Mouse (Mus musculus) hindbrain, embryonic 16.5 days (tissue): ENCODE measurements around the gene Tmod4. TPM values are rescaled to one million over a fixed set of nuclear protein-coding genes. Genes with fewer than 3 reads are reported as not detected.

Experiments used
- ATAC-seq: fragments of 200-750 bp; cut with Nextera tagmentation; 2 replicates; pipeline ENCODE4 v1.8.0; 2017; ENCODE audit warnings: moderate TSS enrichment, moderate library complexity
- H3K27ac ChIP-seq: fragments of 300-500 bp; sonication (generic); 2 replicates; pipeline ENCODE4 v1.5.1; 2014; ENCODE audit warnings: low read depth, mild to moderate bottlenecking, control low read depth, low read length, moderate library complexity
- H3K27me3 ChIP-seq: fragments of 300-500 bp; sonication (generic); replicated peaks from 2 replicates; pipeline ENCODE4 v1.6.1; 2014; ENCODE audit warnings: low read length; ENCODE audit not compliant: control insufficient read depth, insufficient read depth
- H3K36me3 ChIP-seq: fragments of 300-500 bp; sonication (generic); 2 replicates; pipeline ENCODE4 v1.6.1; 2014; ENCODE audit warnings: mild to moderate bottlenecking, low read length, moderate library complexity, mixed read lengths; ENCODE audit not compliant: control insufficient read depth, insufficient read depth
- H3K4me1 ChIP-seq: fragments of 300-500 bp; sonication (generic); 2 replicates; pipeline ENCODE4 v1.6.1; 2014; ENCODE audit warnings: low read depth, low read length; ENCODE audit not compliant: control insufficient read depth, insufficient read depth
- H3K4me2 ChIP-seq: fragments of 300-500 bp; sonication (generic); 2 replicates; pipeline ENCODE4 v1.6.1; 2014; ENCODE audit warnings: mild to moderate bottlenecking, low read length, control low read depth, moderate library complexity
- H3K4me3 ChIP-seq: fragments of 300-500 bp; sonication (generic); 2 replicates; pipeline ENCODE4 v1.5.1; 2014; ENCODE audit warnings: mild to moderate bottlenecking, low read length, control low read depth, moderate library complexity
- H3K9ac ChIP-seq: fragments of 300-500 bp; sonication (generic); 2 replicates; pipeline ENCODE4 v1.6.1; 2014; ENCODE audit warnings: low read depth, mild to moderate bottlenecking, control low read depth, low read length, moderate library complexity
- H3K9me3 ChIP-seq: fragments of 300-500 bp; sonication (generic); 2 replicates; pipeline ENCODE4 v1.6.1; 2014; ENCODE audit warnings: mild to moderate bottlenecking, low read length, moderate library complexity; ENCODE audit not compliant: control insufficient read depth
- WGBS: fragments of 180-500 bp; shearing (Covaris S2); extraction: QIAGEN DNeasy Blood & Tissue Kit; methylation state at CpG from one replicate; pipeline ENCODE4 v1.1.7; 2014; 5-methylcytosine and 5-hydroxymethylcytosine counted together
- polyA plus RNA-seq: library from polyadenylated mRNA; unstranded; fragments of >200 nt; fragmentation: Nextera tagmentation; extraction: Ambion mirVana; gene quantifications from 2 replicates; pipeline ENCODE4 v1.2.1, GENCODE M21; 2015

Gene Tmod4
- polyA plus RNA-seq, 1 experiment from 2014 or later, result 0.98 TPM

GRCm38 (mm10) chr3:95141952-95142616, 17.8 kb downstream of the Tmod4 start, which contains the start of gene Tnfaip8l2:
Tnfaip8l2 (minus strand) TSS chr3:95142360.
- Histone ChIP-seq H3K36me3 (peaks cover 8% of the 10 kb centered on the region; the same call in 1 of the 2 replicates), H3K4me3 (no peak within 1 kb of the TSS), H3K9ac (no peak within 1 kb of the TSS), H3K27me3 (no peaks in the 10 kb centered on the region), H3K4me1 (no peaks in the 10 kb centered on the region), H3K4me2 (no peak within 1 kb of the TSS), H3K9me3 (no peaks in the 10 kb centered on the region), H3K27ac (no peak within 1 kb of the TSS)
- ATAC-seq, result peak; percentile 57; the same call in 1 of the 2 replicates
- 87% methylated on average over 10 of the region's 10 CpGs for WGBS

- H3K4me2 ChIP-seq, result no peak overlapping the region
- peak; percentile 69; the same call in 1 of the 2 replicates for ATAC-seq
- H3K27me3 ChIP-seq, result no peaks in the 10 kb centered on the region
- no peaks in the 10 kb centered on the region for H3K4me1 ChIP-seq
- H3K36me3 ChIP-seq, result peaks cover 8% of the 10 kb centered on the region; the same call in 1 of the 2 replicates
- 6% methylated on average over 5 of the region's 5 CpGs for WGBS
- no peak overlapping the region for H3K9ac ChIP-seq
- H3K27ac ChIP-seq, result no peak overlapping the region
- H3K9me3 ChIP-seq, result no peaks in the 10 kb centered on the region
- no peak overlapping the region for H3K4me3 ChIP-seq
Observed at GRCm38 (mm10) chr3:95142617-95143011, 18.3 kb downstream of the Tmod4 start.

- H3K4me1 ChIP-seq, result no peaks in the 10 kb centered on the region
- no peaks in the 10 kb centered on the region for H3K36me3 ChIP-seq
- no peak for ATAC-seq
- no peak overlapping the region for H3K27ac ChIP-seq
- H3K4me3 ChIP-seq, result no peak overlapping the region
- 35% methylated on average over 3 of the region's 3 CpGs for WGBS
- no peak overlapping the region for H3K4me2 ChIP-seq
- H3K9me3 ChIP-seq, result no peaks in the 10 kb centered on the region
- H3K27me3 ChIP-seq, result no peaks in the 10 kb centered on the region
- no peak overlapping the region for H3K9ac ChIP-seq
Observed at GRCm38 (mm10) chr3:95147924-95148323, 23.6 kb downstream of the Tmod4 start.

GRCm38 (mm10) chr3:95153874-95154273, 29.6 kb downstream of the Tmod4 start:
- no peak overlapping the region for H3K9ac ChIP-seq
- no peaks in the 10 kb centered on the region for H3K36me3 ChIP-seq
- no peaks in the 10 kb centered on the region for H3K4me1 ChIP-seq
- H3K4me2 ChIP-seq, result no peak overlapping the region
- H3K4me3 ChIP-seq, result no peak overlapping the region
- no peaks in the 10 kb centered on the region for H3K9me3 ChIP-seq
- no peak overlapping the region for H3K27ac ChIP-seq
- H3K27me3 ChIP-seq, result no peaks in the 10 kb centered on the region
- no peak for ATAC-seq
- 52% methylated on average over 4 of the region's 4 CpGs for WGBS

GRCm38 (mm10) chr3:95159511-95159986, 35.3 kb downstream of the Tmod4 start:
- ATAC-seq, result no peak
- Histone ChIP-seq H3K4me1 (peaks cover 33% of the 10 kb centered on the region), H3K9ac (peak overlapping the region; percentile 67), H3K4me3 (peak overlapping the region; percentile 82), H3K9me3 (no peaks in the 10 kb centered on the region), H3K27me3 (no peaks in the 10 kb centered on the region), H3K36me3 (peaks cover 3% of the 10 kb centered on the region), H3K27ac (peak overlapping the region; percentile 74), H3K4me2 (peak overlapping the region; percentile 77)
- 15% methylated on average over 8 of the region's 8 CpGs for WGBS

GRCm38 (mm10) chr3:95159987-95160963, 36.0 kb downstream of the Tmod4 start, which contains the start of gene Sema6c:
Sema6c (plus strand) TSS chr3:95160457.
- Histone ChIP-seq H3K36me3 (peaks cover 10% of the 10 kb centered on the region), H3K4me3 (peak within 1 kb of the TSS; percentile 82), H3K27me3 (no peaks in the 10 kb centered on the region), H3K9me3 (no peaks in the 10 kb centered on the region), H3K4me1 (peaks cover 36% of the 10 kb centered on the region), H3K4me2 (peak within 1 kb of the TSS; percentile 77), H3K9ac (peak within 1 kb of the TSS; percentile 86), H3K27ac (peak within 1 kb of the TSS; percentile 82)
- ATAC-seq, result peak; percentile 97
- under 1% methylated on average over 63 of the region's 66 CpGs for WGBS

GRCm38 (mm10) chr3:95161041-95161551, 36.8 kb downstream of the Tmod4 start:
- Histone ChIP-seq H3K9me3 (no peaks in the 10 kb centered on the region), H3K4me3 (peak overlapping the region; percentile 82), H3K9ac (peak overlapping the region; percentile 86), H3K36me3 (peaks cover 13% of the 10 kb centered on the region), H3K4me2 (peak overlapping the region; percentile 77), H3K27ac (peak overlapping the region; percentile 82), H3K27me3 (no peaks in the 10 kb centered on the region), H3K4me1 (peaks cover 36% of the 10 kb centered on the region)
- peak; percentile 6; the same call in 1 of the 2 replicates for ATAC-seq
- whole genome bisulfite sequencing, result under 1% methylated on average over 29 of the region's 30 CpGs

- no peaks in the 10 kb centered on the region for H3K9me3 ChIP-seq
- peak overlapping the region; percentile 82 for H3K4me3 ChIP-seq
- H3K4me2 ChIP-seq, result peak overlapping the region; percentile 77
- ATAC-seq, result no peak
- H3K36me3 ChIP-seq, result peaks cover 15% of the 10 kb centered on the region
- H3K27me3 ChIP-seq, result no peaks in the 10 kb centered on the region
- H3K4me1 ChIP-seq, result peaks cover 36% of the 10 kb centered on the region
- H3K27ac ChIP-seq, result peak overlapping the region; percentile 82
- peak overlapping the region; percentile 86 for H3K9ac ChIP-seq
- 2% methylated on average over 9 of the region's 9 CpGs for WGBS
Observed at GRCm38 (mm10) chr3:95161618-95162344, 37.5 kb downstream of the Tmod4 start.
